Mouse (Mus musculus) frontal cortex, adult 2 months (tissue): ENCODE data around the gene Slc30a4. TPM values are rescaled to one million over a fixed set of nuclear protein-coding genes. Genes with fewer than 3 reads are reported as not detected.

Experiments
- DNase-seq, 2 experiments: peaks; one replicate each; pipeline ENCODE4 v3.0.0; 2022; ENCODE audit warnings: low spot score in 1 of 2; ENCODE audit errors: extremely low spot score in 1 of 2
- polyA plus RNA-seq: library from polyadenylated mRNA; depleted of rRNA; stranded (reverse); fragments of >200 nt; gene quantifications from 2 replicates; pipeline ENCODE4 v1.2.3, GENCODE M21; 2012

Gene Slc30a4
- polyA plus RNA-seq, 1 experiment = 21.9 TPM

GRCm38 (mm10) chr2:122681379-122682137 lies 20.9 kb downstream of the Slc30a4 start:
- DNase-seq = no peak

- no peak for DNase-seq
Observed at GRCm38 (mm10) chr2:122675126-122675525, 27.3 kb downstream of the Slc30a4 start.

GRCm38 (mm10) chr2:122672841-122673240 lies 29.6 kb downstream of the Slc30a4 start:
- DNase-seq = no peak

- DNase-seq = no peak
Observed at GRCm38 (mm10) chr2:122671714-122672113, 30.7 kb downstream of the Slc30a4 start.

- DNase-seq = peak in 1 of 2 experiments; percentile 66
Observed at GRCm38 (mm10) chr2:122667856-122668255, 34.6 kb downstream of the Slc30a4 start.

- peak in 1 of 2 experiments; percentile 61 for DNase-seq
Observed at GRCm38 (mm10) chr2:122665973-122666875, 36.2 kb downstream of the Slc30a4 start.

- no peak for DNase-seq
Observed at GRCm38 (mm10) chr2:122665253-122665972, 37.0 kb downstream of the Slc30a4 start.

GRCm38 (mm10) chr2:122659825-122660224 lies 42.6 kb downstream of the Slc30a4 start:
- no peak for DNase-seq

- DNase-seq = no peak
Observed at GRCm38 (mm10) chr2:122657707-122658524, 44.5 kb downstream of the Slc30a4 start.

- no peak for DNase-seq
Observed at GRCm38 (mm10) chr2:122656767-122657166, 45.7 kb downstream of the Slc30a4 start.

- no peak for DNase-seq
Observed at GRCm38 (mm10) chr2:122656052-122656451, 46.4 kb downstream of the Slc30a4 start.

GRCm38 (mm10) chr2:122652096-122653084 lies 50.1 kb downstream of the Slc30a4 start:
- no peak for DNase-seq

- DNase-seq = no peak
Observed at GRCm38 (mm10) chr2:122638673-122639072, 63.8 kb downstream of the Slc30a4 start.

GRCm38 (mm10) chr2:122638029-122638428 lies 64.4 kb downstream of the Slc30a4 start:
- DNase-seq = no peak

- DNase-seq = peak in 1 of 2 experiments; percentile 62
Observed at GRCm38 (mm10) chr2:122637526-122637997, 64.9 kb downstream of the Slc30a4 start.

- DNase-seq = no peak
Observed at GRCm38 (mm10) chr2:122636686-122637085, 65.8 kb downstream of the Slc30a4 start, which contains the start of gene AA467197. AA467197 (plus strand) TSS chr2:122636986.
